ENCODE assay signal across 10 mouse cellular contexts in genomic region chr6:50382196-50382595, GRCm38 (mm10).
DNase-seq lines count a peak whose midpoint lies in the region; ATAC-seq and TF ChIP-seq lines count a peak whose summit lies in the region.
"Had no signal": no experiment of that assay in that cellular context is flagged by ENCODE, and none has a peak within 500 bp of the region (broad histone marks: within the 10 kb centered on the region; RNA-seq: fewer than 3 reads in every experiment).

No protein-coding gene starts in this region.

- no peaks in the 10 kb centered on the region for H3K36me3 ChIP-seq in intestine, embryonic 16.5 days (ENCODE audit: control insufficient read depth, insufficient read depth, low read length)
- H3K36me3 ChIP-seq: midbrain, embryonic 10.5 days; neural tube, embryonic 15.5 days had no signal

- H3K9ac ChIP-seq in intestine, embryonic 16.5 days (ENCODE audit: low read depth, low read length): 0 out of 2 replicates have a peak overlapping the region, but pooled peaks have one; percentile 11
- H3K9ac ChIP-seq: neural tube, embryonic 15.5 days had no signal

- no peak for DNase-seq in layer of hippocampus, adult 2 months (ENCODE audit: low spot score in 2 of 2)
- DNase-seq in layer of hippocampus, adult 8-10 months (ENCODE audit: low spot score in 2 of 2): no peak
- no peak for DNase-seq in thymus, postnatal 36 days
- no peak for DNase-seq in adrenal gland, adult (ENCODE audit: inconsistent age in 2 of 2, low spot score in 1 of 2)
- DNase-seq: cerebellum, adult 8-10 months had no signal

- peak overlapping the region; percentile 51 for H3K4me2 ChIP-seq in intestine, embryonic 16.5 days (ENCODE audit: low read depth, low read length)

- no peak for TF ChIP-seq POLR2A in bone marrow macrophage, adult 2 months (IDR thresholded peaks at IDR 0.05; ENCODE audit: borderline replicate concordance, low read depth, low read length)
- no peak for TF ChIP-seq POLR2A in olfactory bulb, adult 2 months (IDR thresholded peaks at IDR 0.05; ENCODE audit: insufficient read depth, low read depth, low read length)

- no peaks in the 10 kb centered on the region for H3K27me3 ChIP-seq in intestine, embryonic 16.5 days (replicated peaks; ENCODE audit: control insufficient read depth, insufficient read depth, low read length)
- H3K27me3 ChIP-seq: neural tube, embryonic 15.5 days had no signal

- no peak overlapping the region for H3K4me3 ChIP-seq in layer of hippocampus, adult 2 months
- H3K4me3 ChIP-seq in bone marrow macrophage, adult 2 months (ENCODE audit: insufficient read depth, low read length): peak overlapping the region; percentile 61
- peak overlapping the region; percentile 31; the same call in 1 of the 2 replicates for H3K4me3 ChIP-seq in intestine, embryonic 16.5 days (ENCODE audit: low read length)
- H3K4me3 ChIP-seq in olfactory bulb, adult 2 months (ENCODE audit: insufficient read depth, low read depth, low read length): no peak overlapping the region
- H3K4me3 ChIP-seq: midbrain, embryonic 10.5 days; neural tube, embryonic 15.5 days had no signal

- no peak for TF ChIP-seq CTCF in layer of hippocampus, adult 2 months (conservative IDR thresholded peaks at IDR 0.05)
- TF ChIP-seq CTCF in bone marrow macrophage, adult 2 months (IDR thresholded peaks at IDR 0.05; ENCODE audit: low read depth, low read length): no peak
- no peak for TF ChIP-seq CTCF in olfactory bulb, adult 2 months (IDR thresholded peaks at IDR 0.05; ENCODE audit: insufficient read depth, low read depth, low read length)

- no peaks in the 10 kb centered on the region for H3K9me3 ChIP-seq in intestine, embryonic 16.5 days (ENCODE audit: control insufficient read depth, low read length)
- H3K9me3 ChIP-seq: midbrain, embryonic 10.5 days; neural tube, embryonic 15.5 days had no signal

- no peak for ATAC-seq in intestine, embryonic 16.5 days

- H3K4me1 ChIP-seq in bone marrow macrophage, adult 2 months (ENCODE audit: control insufficient read depth, insufficient read depth, low read length): peaks cover 69% of the 10 kb centered on the region
- peaks cover 19% of the 10 kb centered on the region; the same call in 1 of the 2 replicates for H3K4me1 ChIP-seq in intestine, embryonic 16.5 days (ENCODE audit: control insufficient read depth, insufficient read depth, low read length)
- peaks cover 22% of the 10 kb centered on the region for H3K4me1 ChIP-seq in olfactory bulb, adult 2 months (ENCODE audit: control insufficient read depth, insufficient read depth, low read length)

- peak overlapping the region; percentile 32; the same call in 1 of the 2 replicates for H3K27ac ChIP-seq in layer of hippocampus, adult 2 months
- peak overlapping the region; percentile 89 for H3K27ac ChIP-seq in bone marrow macrophage, adult 2 months (ENCODE audit: insufficient read depth, low read depth, low read length)
- peak overlapping the region; percentile 67; the same call in 1 of the 2 replicates for H3K27ac ChIP-seq in intestine, embryonic 16.5 days (ENCODE audit: low read length)
- H3K27ac ChIP-seq in olfactory bulb, adult 2 months (ENCODE audit: insufficient read depth, low read depth, low read length): peak overlapping the region; percentile 47; the same call in 1 of the 2 replicates
- H3K27ac ChIP-seq: midbrain, embryonic 10.5 days; neural tube, embryonic 15.5 days had no signal

- 28% methylated on average over 8 of the region's 8 CpGs for WGBS in intestine, embryonic 16.5 days
- WGBS in olfactory bulb, adult 2 months: 37% methylated on average over 8 of the region's 8 CpGs

Comparison
In these comparisons a context has a peak if more than half of its experiments do, and no peak if none do; other contexts are left out.
1. H3K27ac ChIP-seq: peak in every context shown above with its lines; median percentile 89 in bone marrow macrophage, adult 2 months; 67 in intestine, embryonic 16.5 days; 47 in olfactory bulb, adult 2 months; 32 in layer of hippocampus, adult 2 months.
2. H3K4me3 ChIP-seq: peak in bone marrow macrophage, adult 2 months (single experiment) and intestine, embryonic 16.5 days (single experiment); none in layer of hippocampus, adult 2 months (single experiment) and olfactory bulb, adult 2 months (single experiment).